Mouse (Mus musculus) embryonic facial prominence, embryonic 11.5 days (tissue): ENCODE measurements at regions not wholly inside any gene's neighbourhood (a gene's known extent, or its start where the extent isn't known, plus 50 kb on each side); places are given as distances from the start of the nearest gene placed in this dataset.

Experiments
- ATAC-seq: fragments of 200-750 bp; cut with Nextera tagmentation; replicated peaks from 2 replicates; pipeline ENCODE4 v1.8.0; 2017; ENCODE audit warnings: low read depth; ENCODE audit not compliant: insufficient number of reproducible peaks, low FRiP score, low TSS enrichment
- DNase-seq: peaks from one replicate; pipeline ENCODE4 v3.0.0-alpha.2; 2015; ENCODE audit warnings: low spot score
- H3K27ac ChIP-seq: fragments of 300-500 bp; sonication (generic); replicated peaks from 2 replicates; pipeline ENCODE4 v1.5.1; 2014; ENCODE audit warnings: mild to moderate bottlenecking, low read depth, low read length, control low read depth
- H3K27me3 ChIP-seq: fragments of 300-500 bp; sonication (generic); 2 replicates; pipeline ENCODE4 v1.6.1; 2014; ENCODE audit warnings: mild to moderate bottlenecking, low read length, moderate library complexity, mixed read lengths; ENCODE audit not compliant: control insufficient read depth, insufficient read depth
- H3K36me3 ChIP-seq: fragments of 300-500 bp; sonication (generic); replicated peaks from 2 replicates; pipeline ENCODE4 v1.6.1; 2014; ENCODE audit warnings: low read depth, mild to moderate bottlenecking, low read length, moderate library complexity, mixed read lengths; ENCODE audit not compliant: control insufficient read depth, insufficient read depth
- H3K4me1 ChIP-seq: fragments of 300-500 bp; sonication (generic); 2 replicates; pipeline ENCODE4 v1.6.1; 2014; ENCODE audit warnings: low read length, mixed read lengths; ENCODE audit not compliant: control insufficient read depth, insufficient read depth
- H3K4me2 ChIP-seq: fragments of 300-500 bp; sonication (generic); 2 replicates; pipeline ENCODE4 v1.6.1; 2014; ENCODE audit warnings: low read depth, mild to moderate bottlenecking, control low read depth, low read length, moderate library complexity
- H3K4me3 ChIP-seq: fragments of 300-500 bp; sonication (generic); 2 replicates; pipeline ENCODE4 v1.5.1; 2014; ENCODE audit warnings: low read depth, low read length, control low read depth
- H3K9ac ChIP-seq: fragments of 300-500 bp; sonication (generic); replicated peaks from 2 replicates; pipeline ENCODE4 v1.6.1; 2014; ENCODE audit warnings: mild to moderate bottlenecking, control low read depth, low read length
- H3K9me3 ChIP-seq: fragments of 300-500 bp; sonication (generic); replicated peaks from 2 replicates; pipeline ENCODE4 v1.6.1; 2016; ENCODE audit warnings: mild to moderate bottlenecking, low read length, inconsistent platforms, mixed read lengths; ENCODE audit not compliant: control insufficient read depth
- WGBS: fragments of 180-500 bp; shearing (Covaris S2); extraction: QIAGEN DNeasy Blood & Tissue Kit; methylation state at CpG from one replicate; pipeline ENCODE4 v1.1.7; 2014; 5-methylcytosine and 5-hydroxymethylcytosine counted together

GRCm38 (mm10) chr4:101357923-101358322 is 61.2 kb upstream of the Ak4 start:
- H3K4me3 ChIP-seq: no peak overlapping the region
- no peak overlapping the region for H3K4me2 ChIP-seq
- no peaks in the 10 kb centered on the region for H3K27me3 ChIP-seq
- H3K4me1 ChIP-seq: peaks cover 2% of the 10 kb centered on the region; the same call in 1 of the 2 replicates
- H3K27ac ChIP-seq: no peak overlapping the region
- no peak for ATAC-seq
- 88% methylated on average over 8 of the region's 8 CpGs for WGBS
- no peaks in the 10 kb centered on the region for H3K9me3 ChIP-seq
- H3K36me3 ChIP-seq: no peaks in the 10 kb centered on the region
- DNase-seq: no peak
- H3K9ac ChIP-seq: no peak overlapping the region

- Histone ChIP-seq H3K36me3 (no peaks in the 10 kb centered on the region), H3K4me3 (peak overlapping the region; percentile 84), H3K4me2 (peak overlapping the region; percentile 72), H3K27me3 (no peaks in the 10 kb centered on the region), H3K9me3 (no peaks in the 10 kb centered on the region), H3K9ac (peak overlapping the region; percentile 72), H3K27ac (peak overlapping the region; percentile 72), H3K4me1 (peaks cover 2% of the 10 kb centered on the region; the same call in 1 of the 2 replicates)
- ATAC-seq (no peak), DNase-seq (peak; percentile 48)
- WGBS: 20% methylated on average over 31 of the region's 31 CpGs
Measured at GRCm38 (mm10) chr4:101356954-101357891, 61.9 kb upstream of the Ak4 start.

- DNase-seq (peak; percentile 79), ATAC-seq (peak; percentile 75)
- under 1% methylated on average over 82 of the region's 107 CpGs for WGBS
- Histone ChIP-seq H3K9ac (peak overlapping the region; percentile 84), H3K9me3 (no peaks in the 10 kb centered on the region), H3K4me1 (peaks cover 2% of the 10 kb centered on the region; the same call in 1 of the 2 replicates), H3K36me3 (no peaks in the 10 kb centered on the region), H3K4me2 (peak overlapping the region; percentile 72), H3K4me3 (peak overlapping the region; percentile 84), H3K27ac (peak overlapping the region; percentile 72), H3K27me3 (no peaks in the 10 kb centered on the region)
Measured at GRCm38 (mm10) chr4:101356093-101356953, 62.8 kb upstream of the Ak4 start.

GRCm38 (mm10) chr4:101355431-101356092 is 63.5 kb upstream of the Ak4 start:
- Histone ChIP-seq H3K9ac (peak overlapping the region; percentile 84), H3K4me3 (peak overlapping the region; percentile 84), H3K36me3 (no peaks in the 10 kb centered on the region), H3K9me3 (no peaks in the 10 kb centered on the region), H3K4me2 (peak overlapping the region; percentile 72), H3K4me1 (peaks cover 2% of the 10 kb centered on the region; the same call in 1 of the 2 replicates), H3K27ac (0 out of 2 replicates have a peak overlapping the region, but pooled peaks have one; percentile 41), H3K27me3 (no peaks in the 10 kb centered on the region)
- under 1% methylated on average over 25 of the region's 31 CpGs for WGBS
- DNase-seq: no peak
- peak; percentile 41 for ATAC-seq

- Histone ChIP-seq H3K4me2 (peak overlapping the region; percentile 72), H3K27me3 (no peaks in the 10 kb centered on the region), H3K4me1 (peaks cover 2% of the 10 kb centered on the region; the same call in 1 of the 2 replicates), H3K36me3 (no peaks in the 10 kb centered on the region), H3K9ac (no peak overlapping the region), H3K4me3 (peak overlapping the region; percentile 84), H3K9me3 (no peaks in the 10 kb centered on the region), H3K27ac (no peak overlapping the region)
- WGBS: 10% methylated on average over 7 of the region's 7 CpGs
- DNase-seq: no peak
- no peak for ATAC-seq
Measured at GRCm38 (mm10) chr4:101354951-101355350, 64.1 kb upstream of the Ak4 start.

- peaks cover 2% of the 10 kb centered on the region; the same call in 1 of the 2 replicates for H3K4me1 ChIP-seq
- H3K9ac ChIP-seq: no peak overlapping the region
- no peak for ATAC-seq
Measured at GRCm38 (mm10) chr4:101354086-101354855, 64.8 kb upstream of the Ak4 start.

GRCm38 (mm10) chr4:101352178-101352577 is 66.9 kb upstream of the Ak4 start:
- ATAC-seq (no peak), DNase-seq (no peak)
- Histone ChIP-seq H3K36me3 (no peaks in the 10 kb centered on the region), H3K4me3 (no peak overlapping the region), H3K27me3 (no peaks in the 10 kb centered on the region), H3K4me2 (no peak overlapping the region), H3K4me1 (peaks cover 2% of the 10 kb centered on the region; the same call in 1 of the 2 replicates), H3K27ac (no peak overlapping the region), H3K9me3 (no peaks in the 10 kb centered on the region), H3K9ac (no peak overlapping the region)
- 87% methylated on average over 4 of the region's 4 CpGs for WGBS

More at GRCm38 (mm10) chr4:101354086-101354855, 64.8 kb upstream of the Ak4 start:
- Histone ChIP-seq H3K9me3 (no peaks in the 10 kb centered on the region), H3K36me3 (no peaks in the 10 kb centered on the region), H3K4me2 (no peak overlapping the region; the same call in 1 of the 2 replicates), H3K27ac (no peak overlapping the region), H3K4me3 (no peak overlapping the region; the same call in 1 of the 2 replicates), H3K27me3 (no peaks in the 10 kb centered on the region)
- DNase-seq: no peak
- WGBS: 41% methylated on average over 7 of the region's 7 CpGs
